Mouse (Mus musculus) ES-E14 (cell line): ENCODE data around the gene Myo5a.

Experiments used
- CHD2 ChIP-seq: IDR thresholded peaks from 2 replicates; pipeline ENCODE4 v1.6.1; 2014; ENCODE audit warnings: mild to moderate bottlenecking, low read depth, low read length, inconsistent platforms
- HCFC1 ChIP-seq: IDR thresholded peaks from 2 replicates; pipeline ENCODE4 v1.6.1; 2012; ENCODE audit warnings: low read length, inconsistent platforms, borderline replicate concordance; ENCODE audit not compliant: insufficient read depth
- MAFK ChIP-seq: IDR thresholded peaks from 2 replicates; pipeline ENCODE4 v1.6.1; 2014; ENCODE audit warnings: mild to moderate bottlenecking, low read depth, low read length, inconsistent platforms; ENCODE audit not compliant: insufficient read depth
- ZC3H11A ChIP-seq: IDR thresholded peaks from 2 replicates; pipeline ENCODE4 v1.6.1; 2012; ENCODE audit warnings: low read depth, mild to moderate bottlenecking, inconsistent platforms, low read length, borderline replicate concordance
- ZNF384 ChIP-seq: IDR thresholded peaks from 2 replicates; pipeline ENCODE4 v1.6.1; 2012; ENCODE audit warnings: low read depth, low read length, inconsistent platforms

- TF ChIP-seq CHD2: no peak
- TF ChIP-seq ZC3H11A: no peak
- no peak for TF ChIP-seq HCFC1
- TF ChIP-seq ZNF384: no peak
- TF ChIP-seq MAFK: no peak
Observed at GRCm38 (mm10) chr9:75160525-75160924, 89.7 kb downstream of the Myo5a start.
